20 mouse cellular contexts compared by ENCODE assay signal in genomic region chrX:35892377-35892776, GRCm38 (mm10).
"Had no signal": no experiment of that assay in that cellular context is flagged by ENCODE, and none has a peak within 500 bp of the region (broad histone marks: within the 10 kb centered on the region; RNA-seq: fewer than 3 reads in every experiment).

No protein-coding gene starts in this region.

- H3K4me2 ChIP-seq: limb, embryonic 15.5 days; liver, embryonic 11.5 days; lung, embryonic 15.5 days; midbrain, embryonic 13.5 days had no signal

- ATAC-seq: midbrain, embryonic 13.5 days; midbrain, embryonic 16.5 days had no signal

- H3K27ac ChIP-seq: kidney, postnatal 0 days; layer of hippocampus, adult 2 months; limb, embryonic 15.5 days; liver, embryonic 14.5 days; lung, embryonic 15.5 days; midbrain, embryonic 10.5 days; midbrain, embryonic 13.5 days had no signal

- H3K9ac ChIP-seq: limb, embryonic 15.5 days; liver, embryonic 14.5 days; lung, embryonic 15.5 days; midbrain, embryonic 13.5 days had no signal

- H3K9me3 ChIP-seq: limb, embryonic 15.5 days; lung, embryonic 15.5 days; megakaryocyte, embryonic 14.5 days; midbrain, embryonic 13.5 days had no signal

- H3K36me3 ChIP-seq: limb, embryonic 15.5 days; lung, embryonic 15.5 days; midbrain, embryonic 10.5 days; midbrain, embryonic 13.5 days had no signal

- H3K27me3 ChIP-seq: limb, embryonic 15.5 days; lung, embryonic 15.5 days; midbrain, embryonic 13.5 days had no signal

- H3K4me3 ChIP-seq: layer of hippocampus, adult 2 months; limb, embryonic 15.5 days; lung, embryonic 15.5 days; megakaryocyte, embryonic 14.5 days; midbrain, embryonic 10.5 days; midbrain, embryonic 13.5 days had no signal

- DNase-seq: kidney, adult 2 months; kidney, postnatal 25 days; layer of hippocampus, adult 9-11 months; lung, adult 18-20 months; lung, postnatal 10 days; lung, postnatal 36 days; right cerebral cortex, postnatal 14 days; right cerebral cortex, postnatal 4 days; thymus, adult 18-20 months; thymus, postnatal 14 days had no signal
